Mouse (Mus musculus): Measurements from ENCODE around the gene Anks1b. TPM values are rescaled to one million over a fixed set of nuclear protein-coding genes. Genes with fewer than 3 reads are reported as not detected.

The Anks1b gene
- polyA plus RNA-seq, 1 experiment, result 1.3 TPM

GRCm38 (mm10) chr10:90140947-90141346 is 267.6 kb downstream of the Anks1b start:
- TF ChIP-seq POLR2A (IDR thresholded peaks at IDR 0.05; ENCODE audit: low read depth, low read length) (no peak), CTCF (conservative IDR thresholded peaks at IDR 0.05; ENCODE audit: insufficient read depth, insufficient read length, low read depth, low read length) (no peak)
- H3K4me1 ChIP-seq (ENCODE audit: control insufficient read depth, insufficient read depth, low read length), result no peaks in the 10 kb centered on the region
- no peak for DNase-seq
- H3K36me3 ChIP-seq (ENCODE audit: control insufficient read depth, insufficient read depth, low read length), result no peaks in the 10 kb centered on the region
- H3K4me3 ChIP-seq (ENCODE audit: insufficient read depth, low read depth, low read length), result no peak overlapping the region
- no peak overlapping the region for H3K27ac ChIP-seq (ENCODE audit: insufficient read depth, low read depth, low read length)
- H3K27me3 ChIP-seq (replicated peaks; ENCODE audit: control insufficient read depth, insufficient read depth, low read length), result no peaks in the 10 kb centered on the region

GRCm38 (mm10) chr10:90144444-90144843 is 271.1 kb downstream of the Anks1b start:
- Histone ChIP-seq H3K27ac (ENCODE audit: insufficient read depth, low read depth, low read length) (no peak overlapping the region), H3K27me3 (replicated peaks; ENCODE audit: control insufficient read depth, insufficient read depth, low read length) (no peaks in the 10 kb centered on the region), H3K4me3 (ENCODE audit: insufficient read depth, low read depth, low read length) (no peak overlapping the region), H3K4me1 (ENCODE audit: control insufficient read depth, insufficient read depth, low read length) (no peaks in the 10 kb centered on the region), H3K36me3 (ENCODE audit: control insufficient read depth, insufficient read depth, low read length) (no peaks in the 10 kb centered on the region)
- no peak for TF ChIP-seq CTCF (conservative IDR thresholded peaks at IDR 0.05; ENCODE audit: insufficient read depth, insufficient read length, low read depth, low read length)
- no peak for TF ChIP-seq POLR2A (IDR thresholded peaks at IDR 0.05; ENCODE audit: low read depth, low read length)
- no peak for DNase-seq
- WGBS, result 96% methylated on average over 1 of the region's 1 CpGs

- no peak for DNase-seq
- no peak for TF ChIP-seq CTCF (conservative IDR thresholded peaks at IDR 0.05; ENCODE audit: insufficient read depth, insufficient read length, low read depth, low read length)
- TF ChIP-seq POLR2A (IDR thresholded peaks at IDR 0.05; ENCODE audit: low read depth, low read length), result no peak
- H3K27me3 ChIP-seq (replicated peaks; ENCODE audit: control insufficient read depth, insufficient read depth, low read length), result no peaks in the 10 kb centered on the region
Observed at GRCm38 (mm10) chr10:90151510-90151909, 278.2 kb downstream of the Anks1b start.

GRCm38 (mm10) chr10:90169941-90170580 is 296.8 kb downstream of the Anks1b start:
- H3K4me3 ChIP-seq (ENCODE audit: insufficient read depth, low read depth, low read length), result no peak overlapping the region
- no peak overlapping the region for H3K27ac ChIP-seq (ENCODE audit: insufficient read depth, low read depth, low read length)
- no peaks in the 10 kb centered on the region for H3K4me1 ChIP-seq (ENCODE audit: control insufficient read depth, insufficient read depth, low read length)
- H3K36me3 ChIP-seq (ENCODE audit: control insufficient read depth, insufficient read depth, low read length), result no peaks in the 10 kb centered on the region
- WGBS, result 70% methylated on average over 6 of the region's 6 CpGs
- no peak for DNase-seq
- TF ChIP-seq POLR2A (IDR thresholded peaks at IDR 0.05; ENCODE audit: low read depth, low read length), result no peak
- TF ChIP-seq CTCF (conservative IDR thresholded peaks at IDR 0.05; ENCODE audit: insufficient read depth, insufficient read length, low read depth, low read length), result no peak
- H3K27me3 ChIP-seq (replicated peaks; ENCODE audit: control insufficient read depth, insufficient read depth, low read length), result no peaks in the 10 kb centered on the region

More at GRCm38 (mm10) chr10:90151510-90151909, 278.2 kb downstream of the Anks1b start:
- Histone ChIP-seq H3K4me3 (ENCODE audit: insufficient read depth, low read depth, low read length) (no peak overlapping the region), H3K4me1 (ENCODE audit: control insufficient read depth, insufficient read depth, low read length) (no peaks in the 10 kb centered on the region), H3K27ac (ENCODE audit: insufficient read depth, low read depth, low read length) (no peak overlapping the region), H3K36me3 (ENCODE audit: control insufficient read depth, insufficient read depth, low read length) (no peaks in the 10 kb centered on the region)

- WGBS, result 75% methylated on average over 5 of the region's 5 CpGs
- H3K27me3 ChIP-seq (replicated peaks; ENCODE audit: control insufficient read depth, insufficient read depth, low read length), result no peaks in the 10 kb centered on the region
- H3K4me1 ChIP-seq (ENCODE audit: control insufficient read depth, insufficient read depth, low read length), result no peaks in the 10 kb centered on the region
- no peaks in the 10 kb centered on the region for H3K36me3 ChIP-seq (ENCODE audit: control insufficient read depth, insufficient read depth, low read length)
- no peak overlapping the region for H3K27ac ChIP-seq (ENCODE audit: insufficient read depth, low read depth, low read length)
- H3K4me3 ChIP-seq (ENCODE audit: insufficient read depth, low read depth, low read length), result no peak overlapping the region
- TF ChIP-seq POLR2A (IDR thresholded peaks at IDR 0.05; ENCODE audit: low read depth, low read length), result no peak
- TF ChIP-seq CTCF (conservative IDR thresholded peaks at IDR 0.05; ENCODE audit: insufficient read depth, insufficient read length, low read depth, low read length), result no peak
- no peak for DNase-seq
Observed at GRCm38 (mm10) chr10:90190366-90190765, 317.1 kb downstream of the Anks1b start.

GRCm38 (mm10) chr10:90196936-90197335 is 323.6 kb downstream of the Anks1b start:
- DNase-seq, result no peak
- no peaks in the 10 kb centered on the region for H3K27me3 ChIP-seq (replicated peaks; ENCODE audit: control insufficient read depth, insufficient read depth, low read length)
- no peaks in the 10 kb centered on the region for H3K36me3 ChIP-seq (ENCODE audit: control insufficient read depth, insufficient read depth, low read length)
- TF ChIP-seq CTCF (conservative IDR thresholded peaks at IDR 0.05; ENCODE audit: insufficient read depth, insufficient read length, low read depth, low read length), result no peak
- TF ChIP-seq POLR2A (IDR thresholded peaks at IDR 0.05; ENCODE audit: low read depth, low read length), result no peak
- no peak overlapping the region for H3K4me3 ChIP-seq (ENCODE audit: insufficient read depth, low read depth, low read length)
- H3K27ac ChIP-seq (ENCODE audit: insufficient read depth, low read depth, low read length), result no peak overlapping the region
- WGBS, result 69% methylated on average over 5 of the region's 5 CpGs
- no peaks in the 10 kb centered on the region for H3K4me1 ChIP-seq (ENCODE audit: control insufficient read depth, insufficient read depth, low read length)

- WGBS, result 83% methylated on average over 6 of the region's 6 CpGs
- DNase-seq, result no peak
- H3K4me3 ChIP-seq (ENCODE audit: insufficient read depth, low read depth, low read length), result no peak overlapping the region
- no peak for TF ChIP-seq CTCF (conservative IDR thresholded peaks at IDR 0.05; ENCODE audit: insufficient read depth, insufficient read length, low read depth, low read length)
- TF ChIP-seq POLR2A (IDR thresholded peaks at IDR 0.05; ENCODE audit: low read depth, low read length), result no peak
- no peaks in the 10 kb centered on the region for H3K4me1 ChIP-seq (ENCODE audit: control insufficient read depth, insufficient read depth, low read length)
- H3K27ac ChIP-seq (ENCODE audit: insufficient read depth, low read depth, low read length), result no peak overlapping the region
- H3K27me3 ChIP-seq (replicated peaks; ENCODE audit: control insufficient read depth, insufficient read depth, low read length), result no peaks in the 10 kb centered on the region
- H3K36me3 ChIP-seq (ENCODE audit: control insufficient read depth, insufficient read depth, low read length), result no peaks in the 10 kb centered on the region
Observed at GRCm38 (mm10) chr10:90210044-90210443, 336.7 kb downstream of the Anks1b start.

Measured in kidney, adult 2 months (tissue).